Mouse (Mus musculus) limb, embryonic 14.5 days (tissue): ENCODE results near the gene Cep128. TPM values are rescaled to one million over a fixed set of nuclear protein-coding genes. Genes with fewer than 3 reads are reported as not detected.

Experiments used
- ATAC-seq: fragments of 200-750 bp; cut with Nextera tagmentation; 2 replicates; pipeline ENCODE4 v1.8.0; 2017; ENCODE audit warnings: low read depth, moderate number of reproducible peaks, moderate TSS enrichment; ENCODE audit not compliant: low FRiP score
- DNase-seq: peaks from one replicate; pipeline ENCODE4 v3.0.0-alpha.2; 2015; ENCODE audit warnings: low spot score
- H3K27ac ChIP-seq: fragments of 300-500 bp; sonication (generic); replicated peaks from 2 replicates; pipeline ENCODE4 v1.5.1; 2014; ENCODE audit warnings: low read depth, mild to moderate bottlenecking, low read length, moderate library complexity, mixed read lengths
- H3K27me3 ChIP-seq: fragments of 300-500 bp; sonication (generic); 2 replicates; pipeline ENCODE4 v1.6.1; 2014; ENCODE audit warnings: low read length, mixed read lengths; ENCODE audit not compliant: control insufficient read depth, insufficient read depth
- H3K36me3 ChIP-seq: fragments of 300-500 bp; sonication (generic); 2 replicates; pipeline ENCODE4 v1.6.1; 2014; ENCODE audit warnings: mild to moderate bottlenecking, low read length, moderate library complexity, mixed read lengths; ENCODE audit not compliant: control insufficient read depth, insufficient read depth
- H3K4me1 ChIP-seq: fragments of 300-500 bp; sonication (generic); 2 replicates; pipeline ENCODE4 v1.6.1; 2014; ENCODE audit warnings: antibody characterized with exemption, low read length, mixed read lengths; ENCODE audit not compliant: control insufficient read depth, insufficient read depth
- H3K4me2 ChIP-seq: fragments of 300-500 bp; sonication (generic); replicated peaks from 2 replicates; pipeline ENCODE4 v1.6.1; 2014; ENCODE audit warnings: low read depth, mild to moderate bottlenecking, low read length, moderate library complexity; ENCODE audit not compliant: severe bottlenecking
- H3K4me3 ChIP-seq: fragments of 300-500 bp; sonication (generic); replicated peaks from 2 replicates; pipeline ENCODE4 v1.5.1; 2014; ENCODE audit warnings: low read length
- H3K9ac ChIP-seq: fragments of 300-500 bp; sonication (generic); 2 replicates; pipeline ENCODE4 v1.6.1; 2014; ENCODE audit warnings: mild to moderate bottlenecking, low read depth, low read length, moderate library complexity; ENCODE audit not compliant: severe bottlenecking
- H3K9me3 ChIP-seq: fragments of 300-500 bp; sonication (generic); 2 replicates; pipeline ENCODE4 v1.6.1; 2016; ENCODE audit warnings: low read length; ENCODE audit not compliant: control insufficient read depth
- POLR2A ChIP-seq: fragments of 200-500 bp; IDR thresholded peaks from 2 replicates; pipeline ENCODE4 v1.8.0; 2012; ENCODE audit warnings: inconsistent platforms, mild to moderate bottlenecking, moderate library complexity, borderline replicate concordance; ENCODE audit not compliant: insufficient read depth, insufficient read length; ENCODE audit errors: extremely low read depth
- WGBS: fragments of 180-500 bp; shearing (Covaris S2); extraction: QIAGEN DNeasy Blood & Tissue Kit; methylation state at CpG from one replicate; pipeline ENCODE4 v1.1.7; 2014; 5-methylcytosine and 5-hydroxymethylcytosine counted together
- polyA plus RNA-seq, 2 experiments: library from polyadenylated mRNA; depleted of rRNA in 1 of 2; stranded (reverse) in 1 of 2; unstranded in 1 of 2; fragments of >200 nt; fragmentation: Nextera tagmentation in 1 of 2; extraction: Ambion mirVana in 1 of 2; gene quantifications; 2 replicates each; pipeline versions ENCODE4 v1.2.1 to v1.2.3; 2012 to 2014

The Cep128 gene
- polyA plus RNA-seq, 2 experiments = 6.7 to 7.4 TPM

- TF ChIP-seq POLR2A = no peak
- no peak overlapping the region for H3K4me3 ChIP-seq
- no peaks in the 10 kb centered on the region for H3K9me3 ChIP-seq
- WGBS = 87% methylated on average over 6 of the region's 6 CpGs
- no peaks in the 10 kb centered on the region for H3K4me1 ChIP-seq
- no peaks in the 10 kb centered on the region for H3K27me3 ChIP-seq
- no peak overlapping the region for H3K27ac ChIP-seq
- no peak for DNase-seq
- H3K4me2 ChIP-seq = no peak overlapping the region
- H3K36me3 ChIP-seq = no peaks in the 10 kb centered on the region
- H3K9ac ChIP-seq = no peak overlapping the region
- no peak for ATAC-seq
These were observed 371.2 kb downstream of the Cep128 start for GRCm38 (mm10) chr12:91013043-91013442.

- no peak overlapping the region for H3K4me3 ChIP-seq
- no peaks in the 10 kb centered on the region for H3K9me3 ChIP-seq
- H3K9ac ChIP-seq = no peak overlapping the region
- WGBS = 64% methylated on average over 4 of the region's 4 CpGs
- DNase-seq (no peak), ATAC-seq (no peak)
- no peaks in the 10 kb centered on the region for H3K36me3 ChIP-seq
- H3K4me1 ChIP-seq = no peaks in the 10 kb centered on the region
- H3K27me3 ChIP-seq = no peaks in the 10 kb centered on the region
- no peak overlapping the region for H3K27ac ChIP-seq
- TF ChIP-seq POLR2A = no peak
- no peak overlapping the region for H3K4me2 ChIP-seq
These were observed 372.0 kb downstream of the Cep128 start for GRCm38 (mm10) chr12:91012184-91012583.

GRCm38 (mm10) chr12:91008736-91009135 is 375.5 kb downstream of the Cep128 start:
- no peak for TF ChIP-seq POLR2A
- Histone ChIP-seq H3K9me3 (no peaks in the 10 kb centered on the region), H3K4me2 (no peak overlapping the region)

DNA sequence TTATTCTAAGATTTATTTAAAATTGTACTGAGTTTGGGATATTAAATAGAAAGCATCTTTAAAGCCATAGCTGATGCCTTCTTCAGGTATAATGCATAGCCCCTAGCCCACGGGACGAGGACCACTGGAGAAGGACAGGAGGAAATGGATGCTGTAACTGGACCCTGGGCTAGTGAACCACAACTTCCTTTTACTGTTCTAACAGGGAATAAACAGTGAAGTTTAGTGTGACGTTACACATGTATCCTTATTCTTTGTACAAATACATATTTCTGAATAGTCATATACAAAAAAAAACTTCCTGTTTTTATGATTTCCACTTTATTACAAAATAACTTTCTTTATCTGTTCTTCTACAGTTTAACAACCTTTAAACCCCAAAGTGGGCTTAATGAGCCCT is 376.0 kb downstream of the Cep128 start:
- no peaks in the 10 kb centered on the region for H3K9me3 ChIP-seq
- TF ChIP-seq POLR2A = no peak
- no peak overlapping the region for H3K27ac ChIP-seq
- H3K4me2 ChIP-seq = no peak overlapping the region
- ATAC-seq (no peak), DNase-seq (no peak)
- WGBS = 69% methylated on average over 3 of the region's 3 CpGs
- no peak overlapping the region for H3K4me3 ChIP-seq
- no peaks in the 10 kb centered on the region for H3K4me1 ChIP-seq
- no peak overlapping the region for H3K9ac ChIP-seq
- H3K36me3 ChIP-seq = no peaks in the 10 kb centered on the region
- no peaks in the 10 kb centered on the region for H3K27me3 ChIP-seq

More at GRCm38 (mm10) chr12:91008736-91009135, 375.5 kb downstream of the Cep128 start:
- WGBS = 79% methylated on average over 5 of the region's 5 CpGs
- no peak overlapping the region for H3K4me3 ChIP-seq
- H3K27ac ChIP-seq = no peak overlapping the region
- H3K9ac ChIP-seq = no peak overlapping the region
- ATAC-seq (no peak), DNase-seq (no peak)
- no peaks in the 10 kb centered on the region for H3K4me1 ChIP-seq
- H3K27me3 ChIP-seq = no peaks in the 10 kb centered on the region
- no peaks in the 10 kb centered on the region for H3K36me3 ChIP-seq

DNA sequence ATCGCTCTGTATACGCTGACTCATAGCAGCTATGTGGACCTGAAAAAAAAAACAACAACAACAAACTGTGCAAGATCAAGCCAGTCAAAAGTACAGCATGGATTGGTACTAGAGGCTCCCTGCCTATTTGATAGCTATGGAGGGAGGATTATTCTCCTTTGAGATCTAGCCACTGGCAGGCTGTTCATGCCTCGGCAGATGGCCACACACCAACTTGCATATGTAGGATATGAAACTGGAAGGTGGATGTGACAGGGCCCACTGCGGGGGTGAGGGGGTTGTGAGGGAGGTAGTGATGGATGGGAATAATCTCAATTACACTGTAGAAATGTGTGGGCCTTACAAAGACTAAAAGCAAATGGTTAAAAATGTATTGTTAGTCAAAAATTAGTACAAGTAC is 386.7 kb downstream of the Cep128 start:
- Histone ChIP-seq H3K9me3 (no peaks in the 10 kb centered on the region), H3K27me3 (no peaks in the 10 kb centered on the region), H3K9ac (no peak overlapping the region), H3K4me1 (no peaks in the 10 kb centered on the region), H3K36me3 (no peaks in the 10 kb centered on the region), H3K4me2 (no peak overlapping the region), H3K4me3 (no peak overlapping the region), H3K27ac (no peak overlapping the region)
- DNase-seq (no peak), ATAC-seq (no peak)
- TF ChIP-seq POLR2A = no peak
- WGBS = 92% methylated on average over 4 of the region's 4 CpGs

- H3K27ac ChIP-seq = no peak overlapping the region
- H3K4me2 ChIP-seq = no peak overlapping the region
- no peak for TF ChIP-seq POLR2A
- H3K9me3 ChIP-seq = no peaks in the 10 kb centered on the region
- ATAC-seq (no peak), DNase-seq (no peak)
- H3K9ac ChIP-seq = no peak overlapping the region
- H3K36me3 ChIP-seq = no peaks in the 10 kb centered on the region
- no peaks in the 10 kb centered on the region for H3K27me3 ChIP-seq
- no peaks in the 10 kb centered on the region for H3K4me1 ChIP-seq
- WGBS = 72% methylated on average over 2 of the region's 2 CpGs
- no peak overlapping the region for H3K4me3 ChIP-seq
These were observed 390.9 kb downstream of the Cep128 start for GRCm38 (mm10) chr12:90993331-90993730.
